Mouse (Mus musculus) heart, embryonic 14.5 days (tissue): ENCODE measurements around the gene Barx2. TPM values are rescaled to one million over a fixed set of nuclear protein-coding genes. Genes with fewer than 3 reads are reported as not detected.

Experiments
- ATAC-seq: fragments of 200-750 bp; cut with Nextera tagmentation; 2 replicates; pipeline ENCODE4 v1.8.0; 2017; ENCODE audit warnings: low read depth, moderate TSS enrichment; ENCODE audit not compliant: insufficient number of reproducible peaks, insufficient read depth, low FRiP score
- H3K27ac ChIP-seq, 2 experiments: fragments of 200-500 bp in 1 of 2; fragments of 300-500 bp in 1 of 2; sonication (generic) in 1 of 2; replicated peaks in 1 of 2; 2 replicates each; pipeline ENCODE4 v1.5.1; 2012 to 2014; ENCODE audit warnings: low read depth in 2 of 2, low read length in 2 of 2, control low read depth in 1 of 2, mild to moderate bottlenecking in 1 of 2, mixed read lengths in 1 of 2; ENCODE audit not compliant: control insufficient read depth in 1 of 2, insufficient read depth in 1 of 2
- H3K27me3 ChIP-seq: fragments of 300-500 bp; sonication (generic); 2 replicates; pipeline ENCODE4 v1.6.1; 2014; ENCODE audit warnings: mild to moderate bottlenecking, low read length, control low read depth; ENCODE audit not compliant: control insufficient read depth, insufficient read depth
- H3K36me3 ChIP-seq: fragments of 300-500 bp; sonication (generic); 2 replicates; pipeline ENCODE4 v1.6.1; 2014; ENCODE audit warnings: mild to moderate bottlenecking, control low read depth, low read length, mixed read lengths; ENCODE audit not compliant: control insufficient read depth, insufficient read depth
- H3K4me1 ChIP-seq, 2 experiments: fragments of 200-500 bp in 1 of 2; fragments of 300-500 bp in 1 of 2; sonication (generic) in 1 of 2; 2 replicates each; pipeline ENCODE4 v1.6.1; 2012 to 2014; ENCODE audit warnings: low read length in 2 of 2, control low read depth in 1 of 2, mixed read lengths in 1 of 2; ENCODE audit not compliant: control insufficient read depth in 2 of 2, insufficient read depth in 2 of 2
- H3K4me2 ChIP-seq: fragments of 300-500 bp; sonication (generic); 2 replicates; pipeline ENCODE4 v1.6.1; 2014; ENCODE audit warnings: mild to moderate bottlenecking, low read length
- H3K4me3 ChIP-seq, 2 experiments: fragments of 200-500 bp in 1 of 2; fragments of 300-500 bp in 1 of 2; sonication (generic) in 1 of 2; 2 replicates each; pipeline ENCODE4 v1.5.1; 2012 to 2014; ENCODE audit warnings: low read length in 2 of 2, mild to moderate bottlenecking in 2 of 2, control low read depth in 1 of 2, low read depth in 1 of 2, moderate library complexity in 1 of 2; ENCODE audit not compliant: control insufficient read depth in 1 of 2, insufficient read depth in 1 of 2
- H3K9ac ChIP-seq: fragments of 300-500 bp; sonication (generic); 2 replicates; pipeline ENCODE4 v1.6.1; 2014; ENCODE audit warnings: mild to moderate bottlenecking, low read length
- H3K9me3 ChIP-seq: fragments of 300-500 bp; sonication (generic); 2 replicates; pipeline ENCODE4 v1.6.1; 2016; ENCODE audit warnings: low read length, control low read depth; ENCODE audit not compliant: control insufficient read depth
- WGBS: fragments of 180-500 bp; shearing (Covaris S2); extraction: QIAGEN DNeasy Blood & Tissue Kit; methylation state at CpG from one replicate; pipeline ENCODE4 v1.1.7; 2014; 5-methylcytosine and 5-hydroxymethylcytosine counted together
- polyA plus RNA-seq: library from polyadenylated mRNA; unstranded; fragments of >200 nt; fragmentation: Nextera tagmentation; extraction: Ambion mirVana; gene quantifications from 2 replicates; pipeline ENCODE4 v1.2.1, GENCODE M21; 2014

Gene Barx2
- polyA plus RNA-seq, 1 experiment from 2014 or later, result not detected

DNA sequence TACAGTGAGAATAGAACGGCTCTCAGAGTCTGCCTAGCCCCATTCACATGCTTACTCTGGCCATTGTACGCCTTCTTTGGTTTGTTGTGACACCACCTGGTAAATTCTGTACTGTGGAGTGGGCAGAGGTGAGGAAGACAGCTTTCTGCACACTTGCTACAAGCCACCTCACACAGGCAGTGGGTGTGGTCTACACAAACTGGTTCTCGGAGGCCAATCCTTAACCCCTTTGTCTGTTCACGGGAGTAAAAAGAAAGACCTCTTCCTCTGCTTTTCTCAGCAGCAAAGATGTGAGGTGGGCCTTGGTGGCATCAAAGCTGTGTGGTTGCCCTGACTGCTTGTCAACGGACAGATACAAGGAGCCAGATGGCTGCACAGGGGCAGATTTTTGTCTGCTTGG is 68.6 kb downstream of the Barx2 start:
- H3K9me3 ChIP-seq, result no peaks in the 10 kb centered on the region
- H3K4me3 ChIP-seq, result no peak overlapping the region
- no peaks in the 10 kb centered on the region for H3K4me1 ChIP-seq
- ATAC-seq, result no peak
- H3K27me3 ChIP-seq, result no peaks in the 10 kb centered on the region
- no peaks in the 10 kb centered on the region for H3K36me3 ChIP-seq
- 76% methylated on average over 5 of the region's 5 CpGs for WGBS
- H3K9ac ChIP-seq, result no peak overlapping the region
- no peak overlapping the region for H3K4me2 ChIP-seq
- H3K27ac ChIP-seq, result no peak overlapping the region

GRCm38 (mm10) chr9:31841108-31841815 is 72.0 kb downstream of the Barx2 start:
- no peak overlapping the region for H3K27ac ChIP-seq
- H3K4me1 ChIP-seq, result no peaks in the 10 kb centered on the region
- H3K36me3 ChIP-seq, result no peaks in the 10 kb centered on the region
- H3K9ac ChIP-seq, result no peak overlapping the region
- ATAC-seq, result no peak
- H3K27me3 ChIP-seq, result no peaks in the 10 kb centered on the region
- no peak overlapping the region for H3K4me3 ChIP-seq
- no peak overlapping the region for H3K4me2 ChIP-seq
- 69% methylated on average over 10 of the region's 10 CpGs for WGBS
- no peaks in the 10 kb centered on the region for H3K9me3 ChIP-seq

- no peaks in the 10 kb centered on the region for H3K27me3 ChIP-seq
- no peaks in the 10 kb centered on the region for H3K9me3 ChIP-seq
- ATAC-seq, result no peak
- H3K4me1 ChIP-seq, result no peaks in the 10 kb centered on the region
- no peak overlapping the region for H3K27ac ChIP-seq
- no peaks in the 10 kb centered on the region for H3K36me3 ChIP-seq
- H3K4me2 ChIP-seq, result no peak overlapping the region
- no peak overlapping the region for H3K9ac ChIP-seq
- 40% methylated on average over 4 of the region's 4 CpGs for WGBS
- H3K4me3 ChIP-seq, result no peak overlapping the region
These were observed 72.7 kb downstream of the Barx2 start for GRCm38 (mm10) chr9:31840571-31840970.

GRCm38 (mm10) chr9:31840037-31840436 is 73.2 kb downstream of the Barx2 start:
- no peaks in the 10 kb centered on the region for H3K4me1 ChIP-seq
- ATAC-seq, result no peak
- no peaks in the 10 kb centered on the region for H3K36me3 ChIP-seq
- H3K27me3 ChIP-seq, result no peaks in the 10 kb centered on the region
- no peaks in the 10 kb centered on the region for H3K9me3 ChIP-seq
- no peak overlapping the region for H3K4me3 ChIP-seq
- 79% methylated on average over 3 of the region's 3 CpGs for WGBS
- H3K4me2 ChIP-seq, result no peak overlapping the region
- H3K27ac ChIP-seq, result no peak overlapping the region
- H3K9ac ChIP-seq, result no peak overlapping the region

DNA sequence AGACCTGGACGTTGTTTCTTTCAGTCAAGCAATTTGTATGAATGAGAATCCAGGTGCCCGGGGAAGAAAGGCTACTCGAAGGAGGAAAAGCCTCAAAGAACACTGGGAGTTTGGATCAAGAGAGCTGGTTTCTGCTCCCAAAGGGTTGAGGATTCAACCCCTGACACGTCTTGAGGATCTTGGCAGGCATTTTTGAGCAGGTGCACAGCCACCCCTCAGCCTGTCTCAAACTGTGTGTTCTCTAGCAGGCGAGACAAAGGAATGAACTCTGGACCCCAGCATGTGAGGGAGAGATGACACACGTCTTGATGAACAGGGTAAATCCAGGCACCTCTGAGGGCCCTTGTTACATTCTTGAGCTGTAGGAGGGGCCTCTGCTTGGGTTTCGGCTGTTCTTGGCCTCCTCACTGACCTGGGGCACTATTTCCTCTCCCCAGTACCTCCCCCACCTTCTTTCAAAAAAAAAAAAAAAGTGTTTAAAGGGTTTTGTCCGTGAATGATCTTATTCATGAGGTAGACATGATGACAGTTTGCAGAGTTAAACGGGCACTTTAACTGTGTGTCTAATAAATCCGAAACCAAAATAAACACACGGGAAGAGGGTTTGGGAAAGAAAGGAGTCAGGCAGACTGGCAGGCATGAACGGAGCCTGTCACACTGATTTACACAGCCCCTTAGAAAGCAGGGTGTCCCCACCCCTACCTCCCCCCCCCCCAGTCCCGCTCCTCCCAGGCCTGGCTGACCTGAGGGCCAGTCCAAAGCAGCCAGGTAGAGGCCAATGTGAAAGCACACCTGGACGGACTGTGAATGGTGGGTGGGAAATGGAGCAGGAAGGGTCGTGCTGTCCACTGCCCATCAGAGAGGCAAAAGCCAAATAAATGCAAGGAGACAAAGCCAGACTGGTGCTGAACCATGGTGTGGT is 73.9 kb downstream of the Barx2 start:
- ATAC-seq, result no peak
- Histone ChIP-seq H3K27me3 (no peaks in the 10 kb centered on the region), H3K9me3 (no peaks in the 10 kb centered on the region), H3K4me2 (no peak overlapping the region), H3K27ac (no peak overlapping the region), H3K9ac (no peak overlapping the region), H3K36me3 (no peaks in the 10 kb centered on the region), H3K4me3 (no peak overlapping the region), H3K4me1 (no peaks in the 10 kb centered on the region)
- 61% methylated on average over 15 of the region's 15 CpGs for WGBS

GRCm38 (mm10) chr9:31838047-31838446 is 75.2 kb downstream of the Barx2 start:
- no peaks in the 10 kb centered on the region for H3K9me3 ChIP-seq
- no peaks in the 10 kb centered on the region for H3K36me3 ChIP-seq
- no peak overlapping the region for H3K9ac ChIP-seq
- no peak for ATAC-seq
- no peaks in the 10 kb centered on the region for H3K4me1 ChIP-seq
- H3K27me3 ChIP-seq, result no peaks in the 10 kb centered on the region
- no peak overlapping the region for H3K27ac ChIP-seq
- H3K4me2 ChIP-seq, result no peak overlapping the region
- 71% methylated on average over 6 of the region's 6 CpGs for WGBS
- H3K4me3 ChIP-seq, result no peak overlapping the region

DNA sequence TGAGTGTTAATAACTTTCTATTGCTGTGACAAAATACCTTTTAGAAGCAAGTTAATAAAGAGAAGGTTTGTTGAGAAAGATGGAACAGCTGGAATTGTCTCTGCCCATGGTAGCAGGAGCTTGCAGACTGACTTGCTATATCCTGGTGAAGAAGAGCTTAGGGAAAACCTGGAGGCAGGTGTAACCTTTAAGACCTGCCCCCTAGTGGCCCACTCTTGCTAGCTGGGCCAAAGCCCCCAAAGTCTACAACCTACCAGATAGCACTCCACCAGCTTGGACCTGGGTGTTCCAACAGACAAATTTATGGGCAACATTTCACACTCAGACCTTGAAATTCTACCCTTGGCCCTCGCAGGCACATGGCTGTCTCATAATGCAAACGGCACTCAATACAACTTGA is 104.5 kb downstream of the Barx2 start:
- Histone ChIP-seq H3K9ac (no peak overlapping the region), H3K27me3 (no peaks in the 10 kb centered on the region)
- 78% methylated on average over 2 of the region's 2 CpGs for WGBS

More for the DNA sequence above, 104.5 kb downstream of the Barx2 start:
- Histone ChIP-seq H3K27ac (no peak overlapping the region), H3K4me2 (no peak overlapping the region), H3K9me3 (no peaks in the 10 kb centered on the region), H3K36me3 (no peaks in the 10 kb centered on the region), H3K4me3 (no peak overlapping the region), H3K4me1 (no peaks in the 10 kb centered on the region)
- ATAC-seq, result no peak
